Mouse (Mus musculus): ENCODE results near the gene Adra1b. TPM values are rescaled to one million over a fixed set of nuclear protein-coding genes. Genes with fewer than 3 reads are reported as not detected.

Adra1b gene
- polyA plus RNA-seq, 1 experiment from 2014 or later, result 7.5 TPM

DNA sequence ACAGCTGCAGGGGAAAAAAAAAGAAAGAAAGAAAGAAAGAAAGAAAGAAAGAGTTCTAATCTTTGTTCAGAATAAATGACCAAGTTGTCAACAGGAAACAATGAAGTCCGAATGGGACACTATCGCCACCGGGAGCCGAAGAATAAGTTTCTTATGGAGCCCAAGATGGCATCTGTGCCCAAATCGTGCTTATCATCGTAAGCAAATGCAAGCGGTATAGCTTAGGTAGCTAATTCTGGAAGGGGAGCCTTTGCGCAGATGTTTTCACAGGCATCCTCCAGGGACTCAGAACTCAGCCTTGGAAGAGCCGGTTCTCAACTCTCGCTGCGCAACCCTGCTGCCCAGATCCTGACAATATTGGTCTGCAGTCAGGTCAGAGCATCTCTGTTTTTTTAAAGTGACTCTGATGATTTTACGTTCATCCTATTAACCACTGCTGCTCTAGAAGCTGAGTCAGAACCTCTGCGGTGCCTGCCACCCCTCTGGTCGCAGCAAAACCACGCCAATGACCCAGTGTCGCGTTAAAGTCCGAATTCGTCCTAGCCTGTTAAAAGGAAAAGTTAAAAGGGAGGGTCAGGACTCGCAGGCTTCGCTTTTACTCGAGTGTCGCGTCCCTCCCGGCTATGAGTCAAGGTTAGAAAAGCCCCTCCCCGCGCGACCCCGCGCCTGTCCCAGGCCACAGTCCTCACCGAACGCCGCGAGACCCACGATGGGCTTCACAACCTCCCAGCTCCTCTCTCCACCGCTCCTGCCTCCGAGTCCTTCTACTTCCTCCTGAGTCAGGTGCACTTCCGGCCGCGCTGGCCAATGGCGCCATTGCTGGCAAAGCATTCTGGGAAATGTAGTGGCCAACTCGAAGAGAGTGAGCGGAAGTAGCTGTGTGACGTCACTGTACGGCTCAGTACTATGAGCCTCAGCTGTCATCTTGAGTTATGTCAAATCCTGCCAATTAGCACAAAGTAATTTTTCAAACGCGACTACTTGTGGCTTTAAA, 153.5 kb downstream of the Adra1b start, which contains the start of gene Ttc1:
TSS of gene Ttc1 (minus strand) at position 776 of the 994 bp plus-strand sequence.
- peaks cover 12% of the 10 kb centered on the region; the same call in 1 of the 2 replicates for H3K36me3 ChIP-seq (ENCODE audit: control insufficient read depth, insufficient read depth)
- H3K4me1 ChIP-seq (ENCODE audit: control insufficient read depth, low read depth, low read length), result peaks cover 4% of the 10 kb centered on the region
- WGBS (ENCODE audit: insufficient replicate concordance), result under 1% methylated on average over 47 of the region's 47 CpGs
- peak within 1 kb of the TSS; percentile 78 for H3K9ac ChIP-seq (ENCODE audit: low read depth, low read length)
- peak within 1 kb of the TSS; percentile 58 for H3K27ac ChIP-seq (ENCODE audit: low read length)
- peak within 1 kb of the TSS; percentile 73 for H3K4me2 ChIP-seq (ENCODE audit: low read depth, low read length)
- H3K9me3 ChIP-seq (replicated peaks; ENCODE audit: control insufficient read depth, low read length), result no peaks in the 10 kb centered on the region
- ATAC-seq (ENCODE audit: low read depth), result peak; percentile 99
- H3K4me3 ChIP-seq (ENCODE audit: low read depth, low read length), result peak within 1 kb of the TSS; percentile 76
- H3K27me3 ChIP-seq (ENCODE audit: control insufficient read depth, insufficient read depth, low read depth, low read length), result no peaks in the 10 kb centered on the region

DNA sequence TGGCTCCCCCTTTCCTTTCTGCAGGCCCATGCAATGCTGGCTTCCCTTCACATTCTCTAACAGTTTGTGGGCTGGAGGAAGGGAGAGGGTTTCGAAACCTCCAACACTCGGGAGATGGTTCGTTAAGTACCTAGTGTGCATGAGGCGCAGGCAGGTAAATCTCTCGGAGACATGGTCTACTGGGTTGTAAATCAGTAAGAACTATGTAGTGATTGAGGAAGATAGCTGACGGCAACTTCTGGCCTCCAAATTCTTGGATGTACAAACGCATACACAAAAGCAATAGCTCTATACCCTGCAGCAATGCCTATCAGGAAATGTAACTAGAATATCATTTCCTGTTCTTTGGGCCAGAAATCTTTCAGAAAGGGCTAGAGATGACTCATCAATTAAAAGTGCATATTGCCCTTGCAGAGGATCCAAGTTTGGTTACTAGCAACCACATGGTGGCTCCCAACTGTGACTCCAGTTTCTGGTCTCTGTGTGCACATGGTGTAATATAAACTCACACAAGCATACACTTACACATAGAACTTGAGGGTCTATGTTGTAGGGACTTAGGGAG, 172.2 kb downstream of the Adra1b start:
- Histone ChIP-seq H3K4me2 (ENCODE audit: low read depth, low read length) (no peak overlapping the region), H3K27ac (ENCODE audit: low read length) (no peak overlapping the region), H3K27me3 (ENCODE audit: control insufficient read depth, insufficient read depth, low read depth, low read length) (no peaks in the 10 kb centered on the region), H3K9me3 (replicated peaks; ENCODE audit: control insufficient read depth, low read length) (no peaks in the 10 kb centered on the region), H3K4me3 (ENCODE audit: low read depth, low read length) (no peak overlapping the region), H3K4me1 (ENCODE audit: control insufficient read depth, low read depth, low read length) (no peaks in the 10 kb centered on the region), H3K36me3 (ENCODE audit: control insufficient read depth, insufficient read depth) (peaks cover 14% of the 10 kb centered on the region), H3K9ac (ENCODE audit: low read depth, low read length) (no peak overlapping the region)
- ATAC-seq (ENCODE audit: low read depth), result no peak
- WGBS (ENCODE audit: insufficient replicate concordance), result 32% methylated on average over 7 of the region's 7 CpGs

DNA sequence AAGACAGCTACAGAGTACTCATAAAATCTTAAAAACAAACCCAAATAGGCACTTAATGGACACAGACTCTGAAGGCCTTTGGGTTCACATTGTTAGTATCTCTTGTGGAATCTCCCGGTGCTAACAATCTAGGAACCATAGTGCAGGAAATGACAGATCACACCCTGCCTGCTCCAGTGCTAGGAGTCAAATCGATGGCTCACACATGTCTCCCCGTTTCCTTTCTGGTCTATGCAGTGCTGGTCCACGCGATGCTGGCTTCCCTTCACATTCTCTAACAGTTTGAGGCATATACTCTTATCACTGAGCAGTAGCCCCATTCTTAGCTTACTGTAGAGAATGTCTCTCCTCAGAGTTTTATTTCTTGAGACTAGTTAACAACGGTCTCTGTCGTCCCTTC, 173.2 kb downstream of the Adra1b start:
- H3K9ac ChIP-seq (ENCODE audit: low read depth, low read length), result no peak overlapping the region
- no peaks in the 10 kb centered on the region for H3K9me3 ChIP-seq (replicated peaks; ENCODE audit: control insufficient read depth, low read length)
- H3K27me3 ChIP-seq (ENCODE audit: control insufficient read depth, insufficient read depth, low read depth, low read length), result no peaks in the 10 kb centered on the region
- 14% methylated on average over 7 of the region's 7 CpGs for WGBS (ENCODE audit: insufficient replicate concordance)
- no peak overlapping the region for H3K4me2 ChIP-seq (ENCODE audit: low read depth, low read length)
- no peak overlapping the region for H3K27ac ChIP-seq (ENCODE audit: low read length)
- no peak overlapping the region for H3K4me3 ChIP-seq (ENCODE audit: low read depth, low read length)
- H3K4me1 ChIP-seq (ENCODE audit: control insufficient read depth, low read depth, low read length), result no peaks in the 10 kb centered on the region
- peak; percentile 43 for ATAC-seq (ENCODE audit: low read depth)
- peaks cover 8% of the 10 kb centered on the region for H3K36me3 ChIP-seq (ENCODE audit: control insufficient read depth, insufficient read depth)

Other genes starting within 250 kb of the Adra1b start
- 4.3 and 4.6 TPM in 2 replicates for gene Pwwp2a, start 219.2 kb downstream of the Adra1b start, polyA plus RNA-seq (2015; fragmentation: Nextera tagmentation; extraction: Ambion mirVana)
- 29.2 and 30.2 TPM in 2 replicates for gene Ttc1, start 153.2 kb downstream of the Adra1b start, polyA plus RNA-seq (2015; fragmentation: Nextera tagmentation; extraction: Ambion mirVana)

All from liver, embryonic 16.5 days (tissue).